Mouse (Mus musculus): ENCODE data around the gene Itga5. TPM values are rescaled to one million over a fixed set of nuclear protein-coding genes. Genes with fewer than 3 reads are reported as not detected.

Gene Itga5
- polyA plus RNA-seq, 1 experiment: 2.2 TPM

DNA sequence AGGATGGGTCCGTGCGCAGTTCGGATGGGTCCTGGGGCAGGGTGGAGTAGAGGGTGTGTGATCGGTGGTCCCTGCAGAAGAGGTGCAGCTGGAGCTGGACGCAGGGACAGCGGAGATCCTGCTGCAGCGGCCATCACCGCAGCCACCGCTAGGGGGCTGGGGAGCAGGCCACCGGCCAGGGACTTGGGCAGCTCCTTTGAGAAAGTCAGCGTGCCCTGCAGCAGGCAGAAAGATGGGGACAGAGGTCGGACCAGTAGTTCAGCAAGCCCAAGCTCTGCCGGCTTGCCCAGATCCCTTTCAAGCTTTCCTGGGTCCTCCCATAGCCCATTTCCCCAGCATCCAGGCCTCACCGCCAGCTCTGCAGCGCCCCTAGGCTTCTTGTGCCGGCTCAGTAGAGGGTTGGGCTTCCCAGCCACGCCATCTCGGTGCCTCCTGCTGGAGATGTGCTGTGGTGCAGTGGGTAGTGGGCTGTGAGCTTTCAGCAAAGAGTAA is 51.5 kb downstream of the Itga5 start:
- peak in 1 of 2 experiments; percentile 63 for DNase-seq (ENCODE audit: extremely low spot score in 1 of 2, low spot score in 1 of 2)

DNA sequence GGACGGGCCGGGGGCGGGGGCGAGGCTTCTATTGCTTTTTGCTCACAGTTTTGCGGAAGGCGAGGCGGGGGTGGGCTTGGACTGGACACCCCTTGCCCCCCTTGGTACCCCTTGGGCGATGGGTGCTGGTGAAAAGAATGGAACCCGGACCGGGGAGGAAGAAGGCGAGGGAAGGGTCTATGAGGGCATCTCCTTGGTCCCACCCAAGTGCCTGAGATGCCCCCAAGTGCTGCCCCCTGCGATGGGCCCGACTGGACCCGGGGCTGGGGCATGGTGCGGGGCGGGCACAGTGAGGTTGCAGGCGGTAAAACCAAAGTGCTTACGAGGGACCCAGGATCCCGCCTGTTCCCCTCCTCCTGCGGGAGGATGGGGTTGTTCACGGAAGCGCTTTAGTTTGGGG is 52.4 kb downstream of the Itga5 start:
- DNase-seq (ENCODE audit: extremely low spot score in 1 of 2, low spot score in 1 of 2): no peak

DNA sequence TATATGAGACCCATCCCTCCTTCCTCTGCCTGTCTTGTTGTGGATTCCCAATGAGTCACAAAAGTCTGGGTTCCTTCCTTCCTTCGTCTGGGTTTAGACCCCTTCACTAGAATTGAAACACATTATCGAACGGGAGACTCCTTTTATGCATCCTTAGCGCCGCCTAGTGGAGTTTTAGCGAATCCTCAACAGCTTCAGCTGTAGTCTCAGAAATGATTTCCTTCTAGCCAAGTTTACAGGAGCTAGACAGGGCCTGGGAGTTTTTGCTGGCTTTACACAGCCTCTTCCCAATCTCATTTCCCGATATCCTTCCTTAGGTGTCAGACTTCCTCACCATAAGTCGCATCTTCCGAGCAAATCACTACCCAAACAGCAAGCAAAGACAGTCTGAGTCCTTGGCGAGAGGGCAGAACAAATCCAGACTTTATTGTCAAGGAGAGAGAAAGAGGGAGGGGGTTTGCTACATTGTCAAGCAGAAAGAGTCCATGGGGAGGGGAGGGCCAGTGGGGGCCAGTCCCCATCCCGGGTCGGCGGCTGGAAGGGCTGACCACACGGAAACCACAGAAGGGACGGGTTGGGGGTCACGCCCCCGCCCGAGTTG is 53.0 kb downstream of the Itga5 start:
- peak in 1 of 2 experiments; percentile 85 for DNase-seq (ENCODE audit: extremely low spot score in 1 of 2, low spot score in 1 of 2)

DNA sequence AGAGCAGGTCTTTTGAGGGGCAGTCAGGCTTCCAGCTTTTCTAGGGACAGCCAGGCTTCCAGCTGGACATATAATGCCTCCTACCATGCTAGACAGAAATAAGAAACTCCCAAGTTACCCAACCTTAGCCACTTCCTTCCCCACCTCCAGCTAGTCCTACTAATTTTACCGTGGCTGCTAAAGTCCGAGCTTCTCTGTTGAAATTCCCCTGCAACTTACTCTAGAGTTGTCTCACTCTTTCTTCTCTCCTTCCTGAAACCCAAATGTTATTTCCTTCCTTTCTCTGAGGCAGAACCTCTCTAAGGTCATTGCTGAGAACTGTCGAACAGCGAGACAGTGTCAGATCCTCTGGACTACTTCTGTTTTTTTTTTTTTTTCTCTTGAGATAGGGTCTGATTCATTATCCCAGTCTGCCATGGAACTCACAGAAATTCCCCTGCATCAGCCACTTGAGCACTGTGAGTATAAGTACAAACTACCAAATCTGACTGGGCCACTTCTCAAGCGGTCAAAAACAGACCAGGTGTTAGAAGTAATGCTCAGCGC is 56.1 kb downstream of the Itga5 start, which contains the start of gene Gpr84:
Gene Gpr84, minus strand, starts transcription at position 248 of the 546 bp plus-strand sequence.
- DNase-seq (ENCODE audit: extremely low spot score in 1 of 2, low spot score in 1 of 2): no peak

DNA sequence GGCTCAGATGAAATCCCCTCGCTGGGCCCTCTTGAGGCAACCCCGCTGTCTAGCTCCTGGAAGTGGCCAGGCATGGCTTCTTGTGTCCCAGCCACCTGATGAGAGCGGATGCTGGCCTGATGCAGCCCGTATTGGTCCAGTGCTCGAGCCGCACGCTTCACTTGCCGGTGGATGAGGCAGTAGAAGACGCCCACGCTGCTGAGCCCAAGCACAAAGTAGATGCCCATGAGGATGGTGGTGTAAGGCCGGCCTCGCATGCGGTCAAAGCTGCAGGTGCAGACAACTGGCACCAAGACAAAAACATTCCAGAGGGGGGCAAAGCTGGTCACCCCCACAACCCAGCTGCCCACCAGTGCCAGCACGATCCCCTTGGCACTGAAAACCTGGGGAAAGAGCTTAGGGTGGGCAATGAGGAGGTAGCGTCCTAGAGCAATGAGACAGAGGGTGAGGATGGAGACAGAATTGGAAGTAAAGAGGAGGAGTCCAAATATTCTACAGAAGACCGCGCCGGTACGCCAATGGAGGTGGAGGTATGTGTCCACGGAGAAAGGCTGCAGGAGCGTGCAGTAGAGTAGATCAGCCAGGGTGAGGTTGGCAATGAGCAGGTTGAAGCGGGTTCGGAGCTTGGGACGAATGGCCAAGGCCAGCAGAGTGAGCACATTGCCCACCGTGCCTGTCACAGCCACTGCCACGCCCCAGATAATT is 57.5 kb downstream of the Itga5 start:
- DNase-seq (ENCODE audit: extremely low spot score in 1 of 2, low spot score in 1 of 2): no peak

DNA sequence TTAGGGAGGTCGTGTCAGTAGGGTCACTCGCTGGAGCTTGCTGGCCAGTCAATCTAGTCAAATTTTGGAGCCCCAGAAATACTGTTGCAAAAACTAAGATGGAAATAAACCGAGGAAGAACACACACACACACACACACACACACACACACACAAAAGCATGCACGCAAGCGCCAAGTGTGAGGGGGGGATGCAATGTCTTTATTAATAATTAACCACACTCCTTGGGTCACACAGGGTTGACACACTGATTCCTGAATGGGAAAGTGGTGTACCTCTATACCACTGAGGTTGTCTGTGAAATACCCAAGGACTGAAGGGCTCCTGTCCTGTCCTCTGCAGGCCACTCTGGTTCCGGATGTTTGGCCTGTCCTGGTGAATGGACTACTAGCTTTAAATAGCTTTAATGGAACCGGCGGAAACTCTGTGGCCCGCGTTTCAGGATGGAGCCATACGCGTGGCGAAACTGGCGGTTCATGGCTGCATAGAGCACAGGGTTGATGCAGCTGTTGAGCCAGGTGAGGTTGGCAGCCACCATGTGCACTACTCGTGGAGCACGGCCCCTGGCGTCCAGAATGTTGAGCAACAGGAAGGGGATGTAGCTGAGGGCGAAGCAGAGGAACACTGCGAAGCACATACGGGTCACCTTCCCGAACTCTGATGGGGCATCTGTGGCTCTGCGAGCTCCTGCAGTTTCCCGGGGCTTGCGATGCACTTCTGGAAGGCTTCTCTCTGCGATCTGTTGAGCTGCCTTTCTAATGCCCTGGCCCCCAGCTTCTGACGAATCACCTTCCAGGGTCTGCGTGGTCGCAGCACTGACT is 58.3 kb downstream of the Itga5 start:
- no peak for DNase-seq (ENCODE audit: extremely low spot score in 1 of 2, low spot score in 1 of 2)

DNA sequence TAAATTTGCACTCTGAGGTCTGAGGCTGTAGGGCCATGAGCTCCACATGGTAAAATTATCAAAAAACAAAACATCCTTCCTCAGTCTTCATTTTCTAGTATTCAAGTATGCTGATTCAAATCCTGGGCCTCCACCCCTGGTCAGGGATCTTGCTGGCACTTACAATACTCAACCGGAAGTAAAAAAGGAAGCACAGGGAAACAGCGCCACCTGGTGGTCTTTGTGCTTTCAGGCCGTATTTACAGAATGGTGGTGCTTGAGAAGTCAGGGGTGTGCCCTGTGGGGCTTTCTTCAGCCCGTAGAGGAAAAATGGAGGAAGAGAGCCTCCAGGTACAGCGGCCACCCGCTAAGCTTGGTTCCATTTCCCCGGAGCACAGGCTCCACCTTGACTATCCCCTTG is 59.4 kb downstream of the Itga5 start:
- DNase-seq (ENCODE audit: extremely low spot score in 1 of 2, low spot score in 1 of 2): peak; percentile 78 to 98

DNA sequence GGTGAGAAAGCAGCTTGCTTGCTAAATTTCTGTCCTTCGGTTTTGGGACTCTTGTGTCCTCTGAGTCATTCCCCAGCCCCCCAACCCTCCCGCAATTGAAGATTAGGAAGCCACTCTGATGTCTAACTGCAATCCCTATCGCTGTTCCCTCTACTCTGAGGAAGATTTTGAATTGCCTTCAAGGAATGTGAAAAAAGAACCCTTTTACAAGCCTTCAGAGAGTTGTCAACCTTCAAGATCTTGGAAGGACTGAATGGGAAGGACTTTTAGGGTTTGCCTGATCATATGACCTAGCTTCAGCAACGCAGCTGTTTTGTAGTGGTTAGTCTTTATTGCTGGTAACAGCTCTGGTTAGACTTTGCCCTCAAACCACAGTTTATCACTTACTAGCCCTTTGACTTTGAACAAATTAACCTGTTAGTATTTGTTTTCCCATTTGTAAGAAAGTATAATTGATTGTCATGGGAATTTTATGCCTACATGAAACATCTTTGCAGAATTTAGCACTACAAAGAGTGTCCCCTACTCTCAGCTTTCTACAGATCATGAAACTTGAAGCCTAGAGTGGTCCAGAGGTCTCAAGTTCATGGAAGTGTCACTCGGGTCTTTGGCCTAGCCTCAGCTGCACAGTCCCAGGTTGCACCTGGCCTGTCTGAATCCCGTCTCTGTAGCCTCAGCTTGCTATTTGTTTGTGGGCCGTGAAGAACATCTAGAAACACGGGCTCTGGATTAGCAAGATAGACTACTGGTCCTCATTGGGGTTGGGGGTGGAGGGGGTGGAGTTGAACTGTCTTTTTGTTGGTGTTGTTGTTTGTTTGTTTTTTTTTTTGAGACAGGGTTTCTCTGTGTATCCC is 60.5 kb downstream of the Itga5 start:
- no peak for DNase-seq (ENCODE audit: extremely low spot score in 1 of 2, low spot score in 1 of 2)

DNA sequence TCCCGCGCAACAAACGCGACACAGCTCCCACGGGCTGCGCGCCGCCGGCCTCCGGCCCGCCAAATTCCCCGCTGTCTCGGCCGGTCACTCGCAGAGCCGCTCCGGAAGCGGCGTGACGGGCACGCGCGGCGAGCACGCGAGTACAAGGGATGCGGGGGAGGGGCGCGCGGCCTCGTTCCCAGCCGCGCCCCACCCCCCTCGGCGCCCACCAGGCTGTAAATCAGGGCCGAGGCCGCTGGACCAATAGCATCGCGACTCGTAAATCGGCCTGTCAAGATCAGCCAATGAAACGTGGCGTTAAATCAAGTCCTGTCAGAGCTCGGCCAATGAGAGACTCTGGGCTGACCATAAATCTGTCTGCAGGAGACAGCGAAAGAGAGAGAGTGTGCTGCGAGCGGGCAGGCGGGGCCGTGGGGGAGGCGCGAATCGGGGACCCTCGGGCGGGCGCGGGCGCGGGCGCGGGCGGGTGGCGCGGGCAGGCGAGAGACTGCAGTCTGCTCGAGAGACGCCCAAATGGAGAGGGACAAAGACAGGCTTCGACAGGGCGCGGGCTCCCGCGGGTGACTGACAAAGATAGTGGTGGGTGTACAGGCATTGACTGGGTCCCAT is 61.4 kb downstream of the Itga5 start:
- peak; percentile 97 to 98 for DNase-seq (ENCODE audit: extremely low spot score in 1 of 2, low spot score in 1 of 2)

DNA sequence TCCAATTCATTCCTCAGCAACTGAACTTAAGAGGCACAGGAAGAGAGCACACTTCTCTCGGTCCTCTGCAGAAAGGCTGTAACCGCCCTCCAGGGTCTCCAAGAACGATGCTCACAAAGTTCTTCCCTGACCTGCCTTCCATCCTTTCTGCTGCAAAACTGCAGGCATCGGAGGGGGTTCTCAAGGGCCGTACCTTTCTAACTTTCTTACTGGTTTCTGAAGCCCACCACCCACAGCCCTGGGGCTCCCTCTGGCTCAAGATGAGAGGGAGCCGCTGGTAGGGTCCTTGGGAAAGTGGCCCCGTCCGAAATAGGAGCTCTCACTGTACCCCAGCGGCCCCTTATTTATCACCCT is 62.0 kb downstream of the Itga5 start:
- DNase-seq (ENCODE audit: extremely low spot score in 1 of 2, low spot score in 1 of 2): no peak

DNA sequence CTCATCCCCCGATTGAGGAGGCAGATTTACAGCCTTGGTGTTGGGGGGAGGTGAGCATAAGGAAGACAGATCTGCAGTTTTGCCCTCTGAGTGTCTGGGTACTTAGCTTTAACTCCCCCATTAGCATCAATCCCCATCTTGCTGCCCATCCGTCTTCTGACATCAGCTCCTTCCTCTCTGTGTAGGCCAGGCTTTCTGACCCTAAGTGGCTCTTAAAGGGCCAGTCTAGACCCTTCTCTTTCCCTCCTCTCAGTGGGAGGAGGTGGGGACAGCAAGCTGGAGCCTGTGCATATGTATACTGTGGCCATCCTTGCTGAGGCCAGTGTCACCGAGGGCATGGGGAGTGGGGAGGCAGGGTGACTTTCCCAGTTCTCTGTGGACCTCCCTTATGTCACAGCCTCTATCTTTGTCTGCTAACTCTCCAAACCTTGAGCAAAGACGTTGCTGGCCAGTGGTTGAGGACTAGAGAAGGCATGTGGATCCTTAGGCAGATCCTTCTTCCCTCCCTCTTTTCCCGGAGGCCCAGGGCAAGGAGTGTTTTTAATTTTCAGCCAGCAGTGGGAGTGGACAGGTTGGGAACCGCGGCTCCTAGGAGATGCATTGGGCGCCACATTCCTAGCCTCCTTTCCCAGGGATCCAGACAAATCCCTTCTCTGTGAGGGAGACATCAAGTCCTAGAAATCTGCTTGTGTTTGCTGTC is 62.5 kb downstream of the Itga5 start:
- no peak for DNase-seq (ENCODE audit: extremely low spot score in 1 of 2, low spot score in 1 of 2)

DNA sequence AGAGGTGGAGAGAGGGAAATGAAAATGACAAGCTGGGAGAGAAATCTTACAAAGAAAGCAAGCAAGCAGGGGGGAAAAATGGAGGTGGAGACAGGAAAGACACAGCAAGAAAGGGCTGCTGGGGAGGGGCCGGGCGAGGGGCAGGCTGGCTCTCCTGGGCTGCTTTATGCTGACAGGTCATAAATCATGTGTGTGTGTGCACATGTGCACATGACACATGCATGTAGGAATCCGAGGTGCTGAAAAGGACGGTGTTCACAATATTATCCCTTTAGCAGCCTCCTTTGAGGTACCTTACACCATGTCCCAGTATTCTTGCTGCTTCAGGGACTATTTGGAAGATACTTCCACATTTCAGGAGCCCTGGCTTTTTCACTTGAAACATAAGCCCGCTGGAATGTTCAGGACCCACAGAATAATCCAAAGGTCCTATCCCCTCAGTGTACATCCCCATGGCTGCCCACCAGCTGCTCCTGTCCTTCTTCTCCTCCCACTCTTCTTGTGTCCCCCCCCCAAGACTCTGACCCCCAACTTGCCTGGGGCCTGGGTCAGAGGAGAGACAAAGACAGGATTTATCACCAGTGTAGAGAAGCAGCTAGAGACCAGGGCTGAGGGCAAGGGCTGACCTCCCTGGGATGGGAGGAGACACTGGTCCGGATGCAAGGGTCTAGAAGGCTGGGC is 64.1 kb downstream of the Itga5 start:
- DNase-seq (ENCODE audit: extremely low spot score in 1 of 2, low spot score in 1 of 2): no peak

DNA sequence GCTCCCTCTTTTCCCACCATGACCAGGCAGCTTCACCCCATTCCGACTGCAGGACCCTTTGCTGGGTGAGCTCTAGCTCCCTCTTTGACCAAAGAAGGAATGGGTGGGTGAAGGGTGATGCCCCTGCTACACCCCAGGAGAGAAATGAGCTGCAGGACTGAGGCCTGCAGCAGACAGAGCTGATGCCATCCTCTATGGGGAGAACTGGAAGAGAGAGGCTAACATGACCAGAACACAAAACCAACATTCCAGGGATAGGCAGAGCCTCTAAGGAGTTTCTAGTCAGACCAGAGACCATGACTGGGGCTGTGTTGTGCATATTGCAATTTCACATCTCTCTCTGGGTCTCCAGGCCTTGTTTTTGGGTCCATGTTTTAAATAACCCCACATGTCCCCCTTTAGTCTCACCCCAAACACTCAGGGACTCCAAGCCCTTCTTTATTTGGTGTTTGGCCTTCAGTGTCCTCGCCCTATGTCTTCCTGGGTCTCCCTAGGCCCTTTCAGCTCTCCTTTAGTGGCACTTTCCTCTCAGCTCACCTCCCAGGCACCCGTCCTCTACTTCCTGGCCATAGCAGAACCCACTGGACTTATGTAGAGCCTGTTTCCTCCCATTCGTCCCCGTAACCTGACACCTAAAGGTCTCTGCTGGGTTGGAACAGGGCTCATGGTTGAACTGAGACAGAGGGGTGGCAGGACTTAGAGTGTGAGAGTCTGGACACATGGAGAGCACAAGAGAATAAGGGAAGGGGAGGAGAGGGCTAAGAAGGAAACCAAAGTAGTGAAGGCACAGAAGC is 64.8 kb downstream of the Itga5 start:
- no peak for DNase-seq (ENCODE audit: extremely low spot score in 1 of 2, low spot score in 1 of 2)

DNA sequence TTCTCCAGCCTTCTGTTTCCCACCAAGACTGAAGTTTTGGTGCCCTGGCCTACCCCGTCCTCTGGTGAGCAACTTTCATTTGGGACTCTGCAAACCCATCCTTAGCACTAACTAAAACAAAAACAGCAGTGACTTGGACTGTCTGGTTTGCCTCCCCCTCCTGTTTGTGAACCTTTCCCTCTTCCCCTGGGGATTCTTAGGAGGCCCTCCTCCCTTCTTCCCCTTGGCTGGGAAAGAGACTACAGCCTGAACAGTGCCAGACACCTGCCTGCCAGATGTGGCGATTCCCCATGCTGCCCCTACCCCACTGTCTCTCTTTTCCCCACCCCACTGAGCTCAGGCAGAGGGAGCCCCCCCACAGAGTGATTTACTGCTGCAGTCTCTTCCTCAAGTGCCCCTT is 65.5 kb downstream of the Itga5 start:
- no peak for DNase-seq (ENCODE audit: extremely low spot score in 1 of 2, low spot score in 1 of 2)

DNA sequence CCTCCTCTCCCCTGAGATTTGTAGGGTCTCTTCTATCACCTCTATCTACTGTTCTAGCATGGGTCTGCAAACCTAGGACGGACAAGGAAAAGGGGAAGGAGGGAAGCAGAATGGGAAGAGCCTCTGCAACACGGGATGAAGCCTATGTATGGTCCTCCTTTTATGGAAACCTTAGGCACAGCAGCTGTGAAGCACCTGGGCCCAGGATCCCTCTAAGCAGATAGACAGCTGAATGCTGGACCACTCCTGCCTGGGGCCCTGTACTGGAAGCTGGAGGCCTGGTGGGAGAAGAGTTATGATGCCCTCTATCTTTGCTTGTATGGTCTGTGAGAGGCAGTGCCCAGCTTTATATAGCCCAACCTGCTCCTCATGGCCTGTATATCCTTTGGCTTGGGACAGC is 66.0 kb downstream of the Itga5 start:
- no peak for DNase-seq (ENCODE audit: extremely low spot score in 1 of 2, low spot score in 1 of 2)

DNA sequence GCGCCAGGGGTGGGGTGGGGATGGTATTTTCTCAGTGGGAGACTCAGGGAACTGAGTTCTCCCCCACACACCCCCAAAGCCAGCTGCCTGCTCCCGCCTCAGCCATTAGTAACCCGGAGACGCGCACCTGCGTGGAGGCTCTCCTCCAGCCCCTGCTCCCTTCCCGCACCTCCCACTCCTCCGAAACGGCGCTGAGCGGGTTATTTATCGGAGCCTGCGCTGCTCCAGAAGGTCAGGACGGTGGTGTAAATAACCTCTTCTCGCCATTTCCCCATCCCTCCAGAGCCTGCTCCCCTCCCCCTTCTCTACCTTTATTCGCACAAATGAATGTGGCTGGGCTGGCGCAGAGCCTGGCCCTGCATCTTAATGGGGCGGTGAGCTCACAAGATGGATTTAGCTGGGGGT is 66.5 kb downstream of the Itga5 start:
- DNase-seq (ENCODE audit: extremely low spot score in 1 of 2, low spot score in 1 of 2): peak in 1 of 2 experiments; percentile 70

DNA sequence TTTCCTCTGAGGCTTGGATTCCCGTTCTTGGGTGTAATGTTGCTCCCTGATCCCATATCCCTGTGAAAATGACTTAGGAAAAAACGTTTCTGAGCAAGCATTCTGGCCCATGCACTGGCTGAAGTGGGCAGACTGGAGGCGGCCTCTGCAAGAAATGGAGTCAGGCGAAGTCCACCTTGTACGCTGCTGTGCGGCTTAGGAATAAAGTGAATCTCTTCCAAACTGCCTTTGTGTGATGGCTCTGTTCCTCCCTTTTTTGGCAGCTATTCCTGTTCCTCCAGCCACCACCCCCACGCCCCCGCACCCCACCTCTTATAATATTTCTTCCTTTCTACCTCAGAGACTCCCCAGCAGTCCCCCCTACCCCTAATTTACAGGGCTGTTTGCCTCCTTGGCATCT is 66.9 kb downstream of the Itga5 start:
- no peak for DNase-seq (ENCODE audit: extremely low spot score in 1 of 2, low spot score in 1 of 2)

Data from frontal cortex, adult 2 months (tissue).